Mouse (Mus musculus) thymus, postnatal 14 days (tissue): ENCODE data around the gene Olfr492.

Experiments used
- DNase-seq: peaks from one replicate; pipeline ENCODE4 v3.0.0; 2021

Olfr492 gene

DNA sequence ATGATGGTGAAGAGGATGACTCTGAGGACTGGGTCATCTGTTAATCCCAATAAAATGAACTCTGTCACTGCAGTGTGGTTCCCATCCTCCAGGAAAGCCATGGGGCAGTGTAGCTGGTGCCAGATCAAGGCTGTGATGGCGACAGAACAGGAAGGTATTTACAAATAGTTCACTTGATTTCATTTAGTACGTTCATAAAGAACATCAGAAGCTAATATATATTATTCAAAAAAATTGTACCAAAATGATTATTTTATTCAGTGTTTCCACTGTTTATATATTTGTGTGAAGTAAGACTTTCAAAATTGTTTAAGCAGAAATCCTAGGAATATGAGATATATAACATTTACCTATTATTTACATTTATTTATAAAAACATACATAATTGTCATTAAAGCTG lies at the start of gene Olfr492:
Olfr492 (minus strand) TSS at position 101 of the 400 bp plus-strand sequence.
- DNase-seq: no peak

- DNase-seq: no peak
Observed at GRCm38 (mm10) chr7:108365035-108365434, 41.6 kb upstream of the Olfr492 start, which contains the start of gene Olfr494. Olfr494 (plus strand) TSS chr7:108365335.

DNA sequence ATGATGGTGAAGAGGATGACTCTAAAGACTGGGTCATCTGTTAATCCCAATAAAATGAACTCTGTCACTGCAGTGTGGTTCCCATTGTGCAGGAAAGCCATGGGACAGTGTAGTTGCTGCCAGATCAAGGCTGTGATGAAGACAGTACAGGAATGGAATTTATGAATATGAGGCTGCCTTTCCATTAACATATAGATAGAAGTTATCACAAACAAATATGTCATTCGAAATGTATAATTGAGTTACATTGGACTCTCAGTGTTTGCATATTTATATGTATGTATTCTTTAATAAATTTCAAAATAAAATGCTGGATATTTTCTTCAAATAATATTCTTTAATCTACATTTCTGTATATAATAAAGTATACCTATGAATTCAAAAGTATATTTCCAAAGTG lies 23.4 kb upstream of the Olfr492 start, which contains the start of gene Olfr493:
Olfr493 (minus strand) TSS at position 101 of the 400 bp plus-strand sequence.
- DNase-seq: no peak

- no peak for DNase-seq
Observed at GRCm38 (mm10) chr7:108313151-108313550, 10.3 kb downstream of the Olfr492 start, which contains the start of gene Olfr491. Olfr491 (plus strand) TSS chr7:108313451.

DNA sequence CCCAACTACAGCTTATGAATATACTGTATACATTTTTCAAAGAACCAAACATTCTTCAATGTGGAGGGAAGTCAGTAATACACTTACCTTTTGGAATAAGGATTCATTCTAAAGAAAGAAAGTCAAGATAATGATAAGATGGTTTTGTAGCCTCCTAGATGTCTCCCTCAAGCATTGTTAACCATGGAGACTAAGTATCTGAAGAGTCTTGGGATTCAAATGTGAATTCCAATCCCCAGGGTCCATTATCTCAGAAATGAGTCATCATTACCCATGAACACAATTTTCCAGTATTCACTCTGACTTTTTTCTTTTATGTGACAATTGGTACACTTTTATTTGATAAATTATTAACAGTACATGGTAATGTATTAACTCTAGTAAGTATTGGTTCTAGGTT lies 34.6 kb downstream of the Olfr492 start, which contains the start of gene Olfr490:
Olfr490 (minus strand) TSS at position 101 of the 400 bp plus-strand sequence.
- no peak for DNase-seq
